Mouse (Mus musculus): ENCODE measurements at regions not wholly inside any gene's neighbourhood (a gene's known extent, or its start where the extent isn't known, plus 50 kb on each side); places are given as distances from the start of the nearest gene placed in this dataset.

- no peaks in the 10 kb centered on the region for H3K4me1 ChIP-seq (ENCODE audit: control insufficient read depth, insufficient read depth, low read length)
- no peaks in the 10 kb centered on the region for H3K36me3 ChIP-seq (ENCODE audit: control insufficient read depth, insufficient read depth, low read length)
- H3K4me3 ChIP-seq (ENCODE audit: insufficient read depth, low read depth, low read length) = no peak overlapping the region
- no peak overlapping the region for H3K27ac ChIP-seq (ENCODE audit: insufficient read depth, low read depth, low read length)
- no peak for TF ChIP-seq CTCF (conservative IDR thresholded peaks at IDR 0.05; ENCODE audit: insufficient read depth, insufficient read length, low read depth, low read length)
- TF ChIP-seq POLR2A (IDR thresholded peaks at IDR 0.05; ENCODE audit: low read depth, low read length) = no peak
- H3K27me3 ChIP-seq (replicated peaks; ENCODE audit: control insufficient read depth, insufficient read depth, low read length) = no peaks in the 10 kb centered on the region
- no peak for DNase-seq
- 88% methylated on average over 1 of the region's 1 CpGs for WGBS
Measured at GRCm38 (mm10) chr13:35151629-35152028, 124.7 kb upstream of the Eci2 start.

DNA sequence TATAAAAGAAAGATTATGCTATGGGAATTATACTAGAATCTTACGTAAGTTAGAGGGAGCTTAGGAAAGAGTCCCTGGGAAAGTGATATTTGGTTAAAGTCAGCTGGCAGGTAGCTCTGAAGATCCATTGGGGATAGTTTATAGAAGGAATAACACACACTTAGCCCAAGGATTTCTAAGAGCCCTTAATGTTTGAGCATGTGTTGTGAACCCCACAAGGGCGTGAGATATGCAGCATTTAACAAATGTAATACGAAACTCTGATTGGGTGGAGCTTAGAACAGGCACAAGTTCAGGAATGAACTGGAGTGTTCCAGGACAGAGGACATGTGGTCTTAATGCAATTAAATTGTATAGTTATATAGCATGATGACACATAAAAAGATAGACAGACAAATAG, 132.6 kb upstream of the Eci2 start:
- Histone ChIP-seq H3K36me3 (ENCODE audit: control insufficient read depth, insufficient read depth, low read length) (no peaks in the 10 kb centered on the region), H3K4me3 (ENCODE audit: insufficient read depth, low read depth, low read length) (no peak overlapping the region), H3K27ac (ENCODE audit: insufficient read depth, low read depth, low read length) (no peak overlapping the region), H3K27me3 (replicated peaks; ENCODE audit: control insufficient read depth, insufficient read depth, low read length) (no peaks in the 10 kb centered on the region), H3K4me1 (ENCODE audit: control insufficient read depth, insufficient read depth, low read length) (no peaks in the 10 kb centered on the region)
- WGBS = 85% methylated on average over 3 of the region's 3 CpGs
- no peak for TF ChIP-seq CTCF (conservative IDR thresholded peaks at IDR 0.05; ENCODE audit: insufficient read depth, insufficient read length, low read depth, low read length)
- TF ChIP-seq POLR2A (IDR thresholded peaks at IDR 0.05; ENCODE audit: low read depth, low read length) = no peak
- no peak for DNase-seq

DNA sequence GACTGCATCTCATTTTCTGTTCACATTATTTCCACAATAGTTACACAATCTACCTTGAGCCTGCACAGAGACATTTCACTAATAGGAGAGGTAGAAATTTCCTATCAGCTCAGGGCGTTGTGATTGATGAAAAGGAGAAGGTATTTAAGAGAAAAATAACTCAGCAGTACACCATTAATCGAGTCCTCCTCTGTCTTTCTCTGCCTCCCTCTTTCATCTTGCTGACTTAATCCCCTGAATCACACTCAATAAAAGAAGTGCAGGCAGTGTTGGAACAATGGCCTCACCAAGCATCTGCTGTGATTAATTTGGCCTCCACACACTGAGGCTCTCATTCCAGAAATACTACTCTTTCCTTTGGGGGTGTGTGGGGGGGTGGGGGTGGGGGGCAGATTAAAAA, 133.9 kb upstream of the Eci2 start:
- TF ChIP-seq CTCF (conservative IDR thresholded peaks at IDR 0.05; ENCODE audit: insufficient read depth, insufficient read length, low read depth, low read length) (no peak), POLR2A (IDR thresholded peaks at IDR 0.05; ENCODE audit: low read depth, low read length) (no peak)
- no peak overlapping the region for H3K27ac ChIP-seq (ENCODE audit: insufficient read depth, low read depth, low read length)
- 39% methylated on average over 2 of the region's 2 CpGs for WGBS
- H3K4me3 ChIP-seq (ENCODE audit: insufficient read depth, low read depth, low read length) = no peak overlapping the region
- no peak for DNase-seq
- no peaks in the 10 kb centered on the region for H3K36me3 ChIP-seq (ENCODE audit: control insufficient read depth, insufficient read depth, low read length)
- no peaks in the 10 kb centered on the region for H3K4me1 ChIP-seq (ENCODE audit: control insufficient read depth, insufficient read depth, low read length)
- H3K27me3 ChIP-seq (replicated peaks; ENCODE audit: control insufficient read depth, insufficient read depth, low read length) = no peaks in the 10 kb centered on the region

DNA sequence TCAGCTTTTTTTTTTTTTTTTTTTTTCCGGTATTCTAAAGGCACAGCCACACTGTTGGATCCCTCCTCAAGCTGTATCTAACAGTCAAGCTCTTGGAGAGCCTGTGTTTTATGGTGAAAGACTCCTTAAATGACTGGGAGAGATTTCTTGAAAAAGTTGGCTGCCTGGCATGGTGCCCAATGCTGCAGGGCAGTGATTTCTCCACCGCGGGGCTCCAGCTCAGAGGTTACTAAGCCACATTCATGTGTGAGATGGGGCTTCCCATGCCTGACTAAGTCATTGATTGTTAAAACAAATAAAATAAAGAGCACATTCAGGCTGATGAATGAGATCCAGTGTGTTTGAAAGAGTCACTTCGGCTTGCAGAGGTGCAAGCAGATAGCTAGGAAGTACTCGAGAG, 139.2 kb upstream of the Eci2 start:
- no peaks in the 10 kb centered on the region for H3K4me1 ChIP-seq (ENCODE audit: control insufficient read depth, insufficient read depth, low read length)
- no peak overlapping the region for H3K27ac ChIP-seq (ENCODE audit: insufficient read depth, low read depth, low read length)
- TF ChIP-seq POLR2A (IDR thresholded peaks at IDR 0.05; ENCODE audit: low read depth, low read length) = no peak
- TF ChIP-seq CTCF (conservative IDR thresholded peaks at IDR 0.05; ENCODE audit: insufficient read depth, insufficient read length, low read depth, low read length) = no peak
- WGBS = 55% methylated on average over 5 of the region's 5 CpGs
- H3K27me3 ChIP-seq (replicated peaks; ENCODE audit: control insufficient read depth, insufficient read depth, low read length) = no peaks in the 10 kb centered on the region
- no peak overlapping the region for H3K4me3 ChIP-seq (ENCODE audit: insufficient read depth, low read depth, low read length)
- H3K36me3 ChIP-seq (ENCODE audit: control insufficient read depth, insufficient read depth, low read length) = no peaks in the 10 kb centered on the region
- DNase-seq = no peak

- no peaks in the 10 kb centered on the region for H3K4me1 ChIP-seq (ENCODE audit: control insufficient read depth, insufficient read depth, low read length)
- no peak overlapping the region for H3K4me3 ChIP-seq (ENCODE audit: insufficient read depth, low read depth, low read length)
- TF ChIP-seq CTCF (conservative IDR thresholded peaks at IDR 0.05; ENCODE audit: insufficient read depth, insufficient read length, low read depth, low read length) = no peak
- no peak for TF ChIP-seq POLR2A (IDR thresholded peaks at IDR 0.05; ENCODE audit: low read depth, low read length)
- no peak overlapping the region for H3K27ac ChIP-seq (ENCODE audit: insufficient read depth, low read depth, low read length)
- no peaks in the 10 kb centered on the region for H3K36me3 ChIP-seq (ENCODE audit: control insufficient read depth, insufficient read depth, low read length)
- 76% methylated on average over 8 of the region's 8 CpGs for WGBS
- H3K27me3 ChIP-seq (replicated peaks; ENCODE audit: control insufficient read depth, insufficient read depth, low read length) = no peaks in the 10 kb centered on the region
- no peak for DNase-seq
Measured at GRCm38 (mm10) chr13:35166831-35167541, 140.1 kb upstream of the Eci2 start.

GRCm38 (mm10) chr13:35171562-35172254, 144.8 kb upstream of the Eci2 start:
- TF ChIP-seq POLR2A (IDR thresholded peaks at IDR 0.05; ENCODE audit: low read depth, low read length) (no peak), CTCF (conservative IDR thresholded peaks at IDR 0.05; ENCODE audit: insufficient read depth, insufficient read length, low read depth, low read length) (no peak)
- 82% methylated on average over 11 of the region's 11 CpGs for WGBS
- Histone ChIP-seq H3K4me3 (ENCODE audit: insufficient read depth, low read depth, low read length) (no peak overlapping the region), H3K36me3 (ENCODE audit: control insufficient read depth, insufficient read depth, low read length) (no peaks in the 10 kb centered on the region), H3K27ac (ENCODE audit: insufficient read depth, low read depth, low read length) (no peak overlapping the region), H3K4me1 (ENCODE audit: control insufficient read depth, insufficient read depth, low read length) (no peaks in the 10 kb centered on the region), H3K27me3 (replicated peaks; ENCODE audit: control insufficient read depth, insufficient read depth, low read length) (no peaks in the 10 kb centered on the region)
- DNase-seq = no peak

GRCm38 (mm10) chr13:35173522-35173921, 146.6 kb upstream of the Eci2 start:
- H3K36me3 ChIP-seq (ENCODE audit: control insufficient read depth, insufficient read depth, low read length) = no peaks in the 10 kb centered on the region
- no peak for TF ChIP-seq CTCF (conservative IDR thresholded peaks at IDR 0.05; ENCODE audit: insufficient read depth, insufficient read length, low read depth, low read length)
- H3K4me1 ChIP-seq (ENCODE audit: control insufficient read depth, insufficient read depth, low read length) = no peaks in the 10 kb centered on the region
- no peak for DNase-seq
- H3K27ac ChIP-seq (ENCODE audit: insufficient read depth, low read depth, low read length) = no peak overlapping the region
- H3K27me3 ChIP-seq (replicated peaks; ENCODE audit: control insufficient read depth, insufficient read depth, low read length) = no peaks in the 10 kb centered on the region
- no peak overlapping the region for H3K4me3 ChIP-seq (ENCODE audit: insufficient read depth, low read depth, low read length)
- WGBS = 47% methylated on average over 2 of the region's 2 CpGs
